Mouse (Mus musculus): ENCODE data around the gene Mex3a. TPM values are rescaled to one million over a fixed set of nuclear protein-coding genes. Genes with fewer than 3 reads are reported as not detected.

Gene Mex3a
- polyA plus RNA-seq, 1 experiment from 2014 or later: 21.5 TPM

GRCm38 (mm10) chr3:88510421-88511289, 21.5 kb upstream of the Mex3a start:
- Histone ChIP-seq H3K27ac (replicated peaks; ENCODE audit: low read depth, low read length) (peak overlapping the region; percentile 95), H3K9me3 (ENCODE audit: control insufficient read depth, low read length) (no peaks in the 10 kb centered on the region), H3K4me3 (ENCODE audit: low read depth, low read length) (peak overlapping the region; percentile 30), H3K27me3 (replicated peaks; ENCODE audit: control insufficient read depth, insufficient read depth, low read length) (no peaks in the 10 kb centered on the region), H3K4me1 (ENCODE audit: control insufficient read depth, insufficient read depth, low read length) (peaks cover 61% of the 10 kb centered on the region), H3K9ac (ENCODE audit: low read depth, low read length) (peak overlapping the region; percentile 60), H3K4me2 (ENCODE audit: low read depth, low read length) (peak overlapping the region; percentile 54), H3K36me3 (ENCODE audit: control insufficient read depth, insufficient read depth, low read length) (no peaks in the 10 kb centered on the region)
- no peak for ATAC-seq (ENCODE audit: low read depth)
- WGBS: 47% methylated on average over 13 of the region's 13 CpGs
- DNase-seq (ENCODE audit: low spot score): no peak

GRCm38 (mm10) chr3:88511559-88511958, 20.6 kb upstream of the Mex3a start:
- Histone ChIP-seq H3K4me2 (ENCODE audit: low read depth, low read length) (peak overlapping the region; percentile 31; the same call in 1 of the 2 replicates), H3K4me1 (ENCODE audit: control insufficient read depth, insufficient read depth, low read length) (peaks cover 52% of the 10 kb centered on the region), H3K9ac (ENCODE audit: low read depth, low read length) (peak overlapping the region; percentile 6; the same call in 1 of the 2 replicates), H3K27me3 (replicated peaks; ENCODE audit: control insufficient read depth, insufficient read depth, low read length) (no peaks in the 10 kb centered on the region), H3K9me3 (ENCODE audit: control insufficient read depth, low read length) (no peaks in the 10 kb centered on the region), H3K27ac (replicated peaks; ENCODE audit: low read depth, low read length) (peak overlapping the region; percentile 86), H3K36me3 (ENCODE audit: control insufficient read depth, insufficient read depth, low read length) (no peaks in the 10 kb centered on the region), H3K4me3 (ENCODE audit: low read depth, low read length) (no peak overlapping the region)
- DNase-seq (ENCODE audit: low spot score) (no peak), ATAC-seq (ENCODE audit: low read depth) (no peak)
- 70% methylated on average over 4 of the region's 4 CpGs for WGBS

- H3K27me3 ChIP-seq (replicated peaks; ENCODE audit: control insufficient read depth, insufficient read depth, low read length): no peaks in the 10 kb centered on the region
- peaks cover 52% of the 10 kb centered on the region for H3K4me1 ChIP-seq (ENCODE audit: control insufficient read depth, insufficient read depth, low read length)
- peak overlapping the region; percentile 86 for H3K27ac ChIP-seq (replicated peaks; ENCODE audit: low read depth, low read length)
- 0 out of 2 replicates have a peak overlapping the region, but pooled peaks have one; percentile 26 for H3K9ac ChIP-seq (ENCODE audit: low read depth, low read length)
- DNase-seq (ENCODE audit: low spot score) (peak; percentile 62), ATAC-seq (ENCODE audit: low read depth) (no peak)
- H3K4me2 ChIP-seq (ENCODE audit: low read depth, low read length): peak overlapping the region; percentile 31
- H3K9me3 ChIP-seq (ENCODE audit: control insufficient read depth, low read length): no peaks in the 10 kb centered on the region
- no peaks in the 10 kb centered on the region for H3K36me3 ChIP-seq (ENCODE audit: control insufficient read depth, insufficient read depth, low read length)
- WGBS: 32% methylated on average over 6 of the region's 6 CpGs
- H3K4me3 ChIP-seq (ENCODE audit: low read depth, low read length): no peak overlapping the region
Measured at GRCm38 (mm10) chr3:88512141-88512895, 19.9 kb upstream of the Mex3a start.

GRCm38 (mm10) chr3:88512896-88513545, 19.2 kb upstream of the Mex3a start:
- peaks cover 52% of the 10 kb centered on the region for H3K4me1 ChIP-seq (ENCODE audit: control insufficient read depth, insufficient read depth, low read length)
- no peaks in the 10 kb centered on the region for H3K27me3 ChIP-seq (replicated peaks; ENCODE audit: control insufficient read depth, insufficient read depth, low read length)
- H3K27ac ChIP-seq (replicated peaks; ENCODE audit: low read depth, low read length): peak overlapping the region; percentile 86
- peak overlapping the region; percentile 26; the same call in 1 of the 2 replicates for H3K9ac ChIP-seq (ENCODE audit: low read depth, low read length)
- ATAC-seq (ENCODE audit: low read depth): peak; percentile 16; the same call in 1 of the 2 replicates
- H3K4me2 ChIP-seq (ENCODE audit: low read depth, low read length): peak overlapping the region; percentile 31
- 27% methylated on average over 9 of the region's 15 CpGs for WGBS
- H3K36me3 ChIP-seq (ENCODE audit: control insufficient read depth, insufficient read depth, low read length): no peaks in the 10 kb centered on the region
- H3K9me3 ChIP-seq (ENCODE audit: control insufficient read depth, low read length): no peaks in the 10 kb centered on the region
- no peak overlapping the region for H3K4me3 ChIP-seq (ENCODE audit: low read depth, low read length)
- DNase-seq (ENCODE audit: low spot score): peak; percentile 88

- ATAC-seq (ENCODE audit: low read depth): no peak
- Histone ChIP-seq H3K27ac (replicated peaks; ENCODE audit: low read depth, low read length) (peak overlapping the region; percentile 86), H3K9ac (ENCODE audit: low read depth, low read length) (peak overlapping the region; percentile 26; the same call in 1 of the 2 replicates), H3K9me3 (ENCODE audit: control insufficient read depth, low read length) (no peaks in the 10 kb centered on the region), H3K4me1 (ENCODE audit: control insufficient read depth, insufficient read depth, low read length) (peaks cover 52% of the 10 kb centered on the region), H3K4me3 (ENCODE audit: low read depth, low read length) (no peak overlapping the region), H3K27me3 (replicated peaks; ENCODE audit: control insufficient read depth, insufficient read depth, low read length) (no peaks in the 10 kb centered on the region), H3K4me2 (ENCODE audit: low read depth, low read length) (peak overlapping the region; percentile 15; the same call in 1 of the 2 replicates), H3K36me3 (ENCODE audit: control insufficient read depth, insufficient read depth, low read length) (no peaks in the 10 kb centered on the region)
- DNase-seq (ENCODE audit: low spot score): no peak
- 63% methylated on average over 7 of the region's 7 CpGs for WGBS
Measured at GRCm38 (mm10) chr3:88513546-88514115, 18.6 kb upstream of the Mex3a start.

GRCm38 (mm10) chr3:88514231-88515094, 17.7 kb upstream of the Mex3a start:
- H3K4me1 ChIP-seq (ENCODE audit: control insufficient read depth, insufficient read depth, low read length): peaks cover 48% of the 10 kb centered on the region
- H3K4me3 ChIP-seq (ENCODE audit: low read depth, low read length): no peak overlapping the region
- H3K27me3 ChIP-seq (replicated peaks; ENCODE audit: control insufficient read depth, insufficient read depth, low read length): no peaks in the 10 kb centered on the region
- H3K9me3 ChIP-seq (ENCODE audit: control insufficient read depth, low read length): no peaks in the 10 kb centered on the region
- ATAC-seq (ENCODE audit: low read depth) (no peak), DNase-seq (ENCODE audit: low spot score) (no peak)
- 70% methylated on average over 10 of the region's 10 CpGs for WGBS
- H3K27ac ChIP-seq (replicated peaks; ENCODE audit: low read depth, low read length): peak overlapping the region; percentile 86
- H3K9ac ChIP-seq (ENCODE audit: low read depth, low read length): no peak overlapping the region
- H3K36me3 ChIP-seq (ENCODE audit: control insufficient read depth, insufficient read depth, low read length): no peaks in the 10 kb centered on the region
- no peak overlapping the region for H3K4me2 ChIP-seq (ENCODE audit: low read depth, low read length)

- H3K9me3 ChIP-seq (ENCODE audit: control insufficient read depth, low read length): no peaks in the 10 kb centered on the region
- DNase-seq (ENCODE audit: low spot score): no peak
- WGBS: 100% methylated on average over 2 of the region's 2 CpGs
- H3K27ac ChIP-seq (replicated peaks; ENCODE audit: low read depth, low read length): no peak overlapping the region
- H3K4me3 ChIP-seq (ENCODE audit: low read depth, low read length): no peak overlapping the region
- H3K27me3 ChIP-seq (replicated peaks; ENCODE audit: control insufficient read depth, insufficient read depth, low read length): no peaks in the 10 kb centered on the region
- H3K4me1 ChIP-seq (ENCODE audit: control insufficient read depth, insufficient read depth, low read length): peaks cover 45% of the 10 kb centered on the region
- no peak overlapping the region for H3K9ac ChIP-seq (ENCODE audit: low read depth, low read length)
- ATAC-seq (ENCODE audit: low read depth): no peak
- H3K4me2 ChIP-seq (ENCODE audit: low read depth, low read length): no peak overlapping the region
- no peaks in the 10 kb centered on the region for H3K36me3 ChIP-seq (ENCODE audit: control insufficient read depth, insufficient read depth, low read length)
Measured at GRCm38 (mm10) chr3:88515095-88515386, 17.2 kb upstream of the Mex3a start.
